Mouse (Mus musculus): ENCODE data around the gene Ptcd2.

Ptcd2 gene

GRCm38 (mm10) chr13:99303846-99304245, 40.7 kb downstream of the Ptcd2 start:
- DNase-seq, result no peak

- DNase-seq, result no peak
Measured at GRCm38 (mm10) chr13:99299921-99300320, 44.6 kb downstream of the Ptcd2 start.

- DNase-seq, result no peak
Measured at GRCm38 (mm10) chr13:99294176-99294575, 50.3 kb downstream of the Ptcd2 start.

- DNase-seq, result no peak
Measured at GRCm38 (mm10) chr13:99290766-99291165, 53.7 kb downstream of the Ptcd2 start.

GRCm38 (mm10) chr13:99287786-99288185, 56.7 kb downstream of the Ptcd2 start:
- no peak for DNase-seq

- DNase-seq, result no peak
Measured at GRCm38 (mm10) chr13:99287207-99287606, 57.3 kb downstream of the Ptcd2 start.

- DNase-seq, result no peak
Measured at GRCm38 (mm10) chr13:99285241-99285640, 59.3 kb downstream of the Ptcd2 start.

- DNase-seq, result peak; percentile 21 to 26
Measured at GRCm38 (mm10) chr13:99284400-99285160, 59.9 kb downstream of the Ptcd2 start.

GRCm38 (mm10) chr13:99283916-99284315, 60.6 kb downstream of the Ptcd2 start:
- no peak for DNase-seq

- DNase-seq, result no peak
Measured at GRCm38 (mm10) chr13:99282961-99283360, 61.5 kb downstream of the Ptcd2 start.

GRCm38 (mm10) chr13:99279351-99279750, 65.2 kb downstream of the Ptcd2 start:
- no peak for DNase-seq

GRCm38 (mm10) chr13:99278511-99278910, 66.0 kb downstream of the Ptcd2 start:
- no peak for DNase-seq

GRCm38 (mm10) chr13:99277521-99277920, 67.0 kb downstream of the Ptcd2 start:
- DNase-seq, result no peak

- no peak for DNase-seq
Measured at GRCm38 (mm10) chr13:99272046-99272445, 72.5 kb downstream of the Ptcd2 start.

All from cerebellum, postnatal 36 days (tissue).